Mouse (Mus musculus): ENCODE results near the gene Cox8b.

- TF ChIP-seq CTCF (conservative IDR thresholded peaks at IDR 0.05; ENCODE audit: insufficient read depth, insufficient read length, low read depth, low read length) (no peak), POLR2A (IDR thresholded peaks at IDR 0.05; ENCODE audit: low read depth, low read length) (no peak)
Measured at GRCm38 (mm10) chr7:140857550-140858505, 42.4 kb downstream of the Cox8b start, which contains the start of gene Bet1l.

All from kidney, adult 2 months (tissue).